Mouse (Mus musculus): ENCODE data around the gene Tmem109.

GRCm38 (mm10) chr19:10878201-10878837 is 3.5 kb downstream of the Tmem109 start:
- no peak for TF ChIP-seq CTCF (IDR thresholded peaks at IDR 0.05; ENCODE audit: insufficient read depth, low read length)
- TF ChIP-seq POLR2A (IDR thresholded peaks at IDR 0.05; ENCODE audit: borderline replicate concordance, extremely low read depth, low read depth, low read length) = no peak

Data from lung, adult 2 months (tissue).